Mouse (Mus musculus) kidney, adult 2 months (tissue): Measurements from ENCODE around the gene Lima1. TPM values are rescaled to one million over a fixed set of nuclear protein-coding genes. Genes with fewer than 3 reads are reported as not detected.
"Not testable (repeated sequence)": the region's sequence is repeated elsewhere in the genome, so short reads cannot be mapped to it uniquely, and the experiment has no call there.

ENCODE experiments used
- DNase-seq: peaks from one replicate; pipeline ENCODE4 v3.0.0; 2021
- H3K27ac ChIP-seq: fragments of 200-500 bp; 2 replicates; pipeline ENCODE4 v1.5.1; 2012; ENCODE audit warnings: low read depth, low read length, control low read depth, inconsistent platforms; ENCODE audit not compliant: insufficient read depth
- H3K27me3 ChIP-seq: fragments of 200-500 bp; replicated peaks from 2 replicates; pipeline ENCODE4 v1.6.1; 2012; ENCODE audit warnings: mild to moderate bottlenecking, moderate library complexity, low read length, inconsistent platforms; ENCODE audit not compliant: control insufficient read depth, insufficient read depth
- H3K36me3 ChIP-seq: fragments of 200-500 bp; 2 replicates; pipeline ENCODE4 v1.6.1; 2012; ENCODE audit warnings: mild to moderate bottlenecking, moderate library complexity, low read length, inconsistent platforms; ENCODE audit not compliant: control insufficient read depth, insufficient read depth
- H3K4me1 ChIP-seq: fragments of 200-500 bp; 2 replicates; pipeline ENCODE4 v1.6.1; 2011; ENCODE audit warnings: low read length; ENCODE audit not compliant: control insufficient read depth, insufficient read depth
- H3K4me3 ChIP-seq: fragments of 200-500 bp; 2 replicates; pipeline ENCODE4 v1.5.1; 2011; ENCODE audit warnings: mild to moderate bottlenecking, low read depth, low read length, control low read depth; ENCODE audit not compliant: insufficient read depth
- CTCF ChIP-seq: fragments of 200-500 bp; conservative IDR thresholded peaks from 2 replicates; pipeline ENCODE4 v1.5.1; 2011; ENCODE audit warnings: low read depth, mild to moderate bottlenecking, control low read depth, low read length, moderate library complexity, mixed read lengths; ENCODE audit not compliant: insufficient read depth, insufficient read length
- POLR2A ChIP-seq: fragments of 200-500 bp; IDR thresholded peaks from one replicate; pipeline ENCODE4 v1.6.1; 2011; ENCODE audit warnings: low read depth, low read length, control low read depth
- WGBS: fragments of 180-500 bp; shearing (Covaris S2); methylation state at CpG from one replicate; pipeline ENCODE4 v1.1.7; 2018; 5-methylcytosine and 5-hydroxymethylcytosine counted together
- polyA plus RNA-seq: library from polyadenylated mRNA; depleted of rRNA; stranded (reverse); fragments of >200 nt; gene quantifications from 2 replicates; pipeline ENCODE4 v1.2.3, GENCODE M21; 2012

Lima1 gene
- polyA plus RNA-seq, 1 experiment, result 32.7 TPM

DNA sequence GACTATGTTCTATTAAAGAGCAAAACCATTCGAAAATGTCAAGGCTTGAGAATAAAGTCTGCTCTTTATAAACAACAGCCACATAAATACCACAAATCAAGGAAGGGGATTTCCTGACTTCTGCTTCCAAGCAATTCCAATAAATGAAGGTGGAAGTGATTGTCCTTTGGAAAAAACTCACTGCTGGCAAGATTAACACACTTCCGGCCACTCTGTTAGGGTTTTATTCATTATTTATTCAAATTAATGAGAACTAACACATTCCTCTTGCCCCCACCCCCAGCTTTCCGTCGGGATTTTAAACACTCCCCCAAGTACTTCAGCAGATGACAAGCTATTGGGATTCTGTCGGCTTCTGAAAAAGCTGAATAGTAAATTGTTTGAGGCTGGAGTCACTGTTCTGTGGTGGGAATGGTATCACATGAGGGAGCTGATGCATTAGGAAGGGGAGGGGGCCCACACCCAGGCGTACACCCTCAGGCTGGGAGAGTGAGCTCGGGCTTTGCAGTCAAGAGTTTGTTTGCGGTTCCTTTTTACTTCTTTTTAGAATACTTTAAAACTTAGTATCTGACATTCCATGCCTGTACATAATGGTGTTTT is 14.1 kb upstream of the Lima1 start:
- peak; percentile 54 for DNase-seq
- H3K27ac ChIP-seq, result peak overlapping the region; percentile 77; the same call in 1 of the 2 replicates
- 27% methylated on average over 8 of the region's 8 CpGs for WGBS

GRCm38 (mm10) chr15:99887130-99887529 is 11.9 kb upstream of the Lima1 start:
- 92% methylated on average over 2 of the region's 2 CpGs for WGBS
- not testable (repeated sequence) for H3K27me3 ChIP-seq, H3K4me3 ChIP-seq, H3K27ac ChIP-seq, H3K36me3 ChIP-seq, DNase-seq, H3K4me1 ChIP-seq

More for the DNA sequence above, 14.1 kb upstream of the Lima1 start:
- Histone ChIP-seq H3K4me1 (peaks cover 5% of the 10 kb centered on the region; the same call in 1 of the 2 replicates), H3K4me3 (no peak overlapping the region), H3K27me3 (no peaks in the 10 kb centered on the region), H3K36me3 (no peaks in the 10 kb centered on the region)
- TF ChIP-seq CTCF, result no peak
- no peak for TF ChIP-seq POLR2A

DNA sequence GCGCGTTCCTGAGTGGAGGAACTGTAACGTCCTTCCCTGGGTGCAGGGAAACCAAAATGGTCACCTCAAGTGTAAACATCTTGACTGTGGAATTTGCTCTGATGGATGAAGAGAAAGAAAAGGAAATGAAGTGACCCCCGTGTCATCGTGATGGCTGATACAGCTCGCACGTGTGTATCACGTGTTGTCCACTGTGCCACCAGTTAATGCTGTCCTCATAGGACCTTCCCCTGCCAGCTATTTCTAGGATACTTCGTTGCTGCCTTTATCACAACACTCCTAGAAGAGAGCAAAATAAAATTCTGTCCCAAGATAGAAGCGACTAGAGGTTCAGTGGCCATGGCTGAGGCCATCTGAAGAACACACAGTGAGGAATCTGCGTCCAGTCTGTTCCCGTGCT is 8.8 kb upstream of the Lima1 start:
- 84% methylated on average over 12 of the region's 12 CpGs for WGBS
- no peak for TF ChIP-seq CTCF
- no peak for TF ChIP-seq POLR2A
- no peak overlapping the region for H3K27ac ChIP-seq
- no peak for DNase-seq
- peaks cover 3% of the 10 kb centered on the region; the same call in 1 of the 2 replicates for H3K4me1 ChIP-seq
- no peaks in the 10 kb centered on the region for H3K36me3 ChIP-seq
- no peaks in the 10 kb centered on the region for H3K27me3 ChIP-seq
- H3K4me3 ChIP-seq, result no peak overlapping the region

- Histone ChIP-seq H3K36me3 (no peaks in the 10 kb centered on the region), H3K27me3 (no peaks in the 10 kb centered on the region), H3K4me3 (no peak overlapping the region), H3K27ac (0 out of 2 replicates have a peak overlapping the region, but pooled peaks have one; percentile 2), H3K4me1 (peaks cover 10% of the 10 kb centered on the region)
- 21% methylated on average over 5 of the region's 5 CpGs for WGBS
- TF ChIP-seq CTCF, result no peak
- no peak for TF ChIP-seq POLR2A
- DNase-seq, result peak; percentile 67
Measured at GRCm38 (mm10) chr15:99878541-99878940, 3.3 kb upstream of the Lima1 start.

- 1% methylated on average over 30 of the region's 30 CpGs for WGBS
- peak; percentile 74 for DNase-seq
- H3K27ac ChIP-seq, result peak overlapping the region; percentile 82
Measured at GRCm38 (mm10) chr15:99874612-99875333, 483 bp downstream of the Lima1 start.

DNA sequence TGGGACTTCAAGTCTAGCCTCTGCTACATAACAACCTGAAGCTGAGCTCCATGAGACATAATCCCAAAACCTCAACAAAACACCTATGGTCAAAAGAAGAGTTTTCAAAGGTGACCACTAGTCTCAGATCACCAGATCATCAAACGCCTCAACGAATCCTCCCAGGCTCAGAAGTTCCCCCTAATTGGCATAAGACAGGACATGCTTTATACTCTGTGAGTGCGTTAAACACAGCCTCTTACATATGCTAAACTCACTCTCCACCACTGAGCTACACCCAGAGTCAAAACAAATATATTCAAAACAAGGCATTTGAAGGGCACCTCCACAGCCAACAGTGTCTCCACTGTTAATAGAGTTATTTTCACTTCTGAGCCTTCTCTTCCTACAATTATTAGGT is 2.7 kb downstream of the Lima1 start:
- TF ChIP-seq CTCF (no peak), POLR2A (no peak)
- H3K27me3 ChIP-seq, result no peaks in the 10 kb centered on the region
- peak overlapping the region; percentile 52; the same call in 1 of the 2 replicates for H3K27ac ChIP-seq
- no peak overlapping the region for H3K4me3 ChIP-seq
- H3K36me3 ChIP-seq, result no peaks in the 10 kb centered on the region; the same call in 1 of the 2 replicates
- 77% methylated on average over 3 of the region's 3 CpGs for WGBS
- DNase-seq, result no peak
- peaks cover 22% of the 10 kb centered on the region for H3K4me1 ChIP-seq

More at GRCm38 (mm10) chr15:99874612-99875333, 483 bp downstream of the Lima1 start:
- TF ChIP-seq CTCF, result no peak
- no peak for TF ChIP-seq POLR2A
- no peaks in the 10 kb centered on the region for H3K36me3 ChIP-seq
- H3K4me3 ChIP-seq, result peak overlapping the region; percentile 82
- H3K27me3 ChIP-seq, result no peaks in the 10 kb centered on the region
- H3K4me1 ChIP-seq, result peaks cover 15% of the 10 kb centered on the region

DNA sequence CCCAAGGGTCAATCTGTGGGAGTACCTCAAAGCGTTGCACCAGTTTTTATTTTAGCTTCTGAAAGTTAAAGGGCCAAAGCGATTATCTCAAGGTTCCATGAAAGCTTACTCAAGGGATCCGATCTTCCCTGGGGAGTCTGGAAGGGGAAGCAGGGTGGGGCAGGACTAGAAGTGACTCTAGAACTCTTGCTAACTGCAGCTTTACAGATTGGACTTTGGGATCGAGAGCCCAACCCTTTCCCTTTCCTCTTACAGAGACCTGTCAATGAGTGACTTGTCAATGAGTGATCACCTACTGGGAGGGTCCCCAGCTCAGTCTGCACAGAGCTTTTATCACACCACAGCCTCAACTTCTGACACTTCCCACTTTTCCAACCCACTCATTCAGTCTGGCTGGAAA is 7.6 kb downstream of the Lima1 start:
- H3K4me1 ChIP-seq, result peaks cover 25% of the 10 kb centered on the region
- peak overlapping the region; percentile 79 for H3K27ac ChIP-seq
- H3K4me3 ChIP-seq, result no peak overlapping the region
- TF ChIP-seq POLR2A, result no peak
- TF ChIP-seq CTCF, result no peak
- 32% methylated on average over 4 of the region's 4 CpGs for WGBS
- H3K27me3 ChIP-seq, result no peaks in the 10 kb centered on the region
- peak; percentile 80 for DNase-seq
- no peaks in the 10 kb centered on the region; the same call in 1 of the 2 replicates for H3K36me3 ChIP-seq
